Mouse (Mus musculus) heart, postnatal 14 days (tissue): ENCODE measurements around the gene Gm40193. TPM values are rescaled to one million over a fixed set of nuclear protein-coding genes. Genes with fewer than 3 reads are reported as not detected.
"Not testable (repeated sequence)": the region's sequence is repeated elsewhere in the genome, so short reads cannot be mapped to it uniquely, and the experiment has no call there.

Source experiments
- DNase-seq, 2 experiments: peaks; one replicate each; pipeline ENCODE4 v3.0.0; 2021 to 2022
- intact Hi-C: fragments of 180-260 bp; cut with DNase I; formaldehyde crosslinking; loops from one replicate; pipeline ENCODE4 v1.15.1; 2025
- total RNA-seq, 2 experiments: library from RNA; stranded (reverse); gene quantifications; 2 replicates each; pipeline ENCODE4 v1.2.3; 2021

Gm40193 gene
- total RNA-seq, 2 experiments from 2014 or later, result not detected

GRCm38 (mm10) chr11:70544496-70544895 is 11.8 kb upstream of the Gm40193 start:
- no peak for DNase-seq
- intact Hi-C loops, result no loop called here

GRCm38 (mm10) chr11:70541415-70541814 is 8.7 kb upstream of the Gm40193 start:
- no peak for DNase-seq
- intact Hi-C loops, result no loop called here

DNA sequence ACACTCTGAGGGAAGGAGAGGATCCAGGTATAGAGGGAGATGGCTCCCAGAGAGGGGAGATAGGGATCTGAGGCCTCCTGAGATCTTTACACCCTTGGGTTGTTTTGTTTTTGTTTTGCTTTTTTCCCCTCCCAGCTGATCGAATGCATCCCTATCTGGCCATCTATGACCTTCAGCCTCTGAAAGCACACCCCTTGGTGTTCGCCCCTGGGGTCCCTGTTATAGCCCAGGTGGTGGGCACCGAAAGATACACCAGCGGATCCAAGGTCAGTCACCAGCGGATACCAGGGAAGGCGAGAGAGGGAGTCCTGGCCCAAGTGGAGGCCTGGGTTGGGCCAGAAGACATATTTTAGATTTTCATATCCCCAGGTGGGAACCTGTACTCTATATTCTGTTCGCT is 8.2 kb upstream of the Gm40193 start:
- DNase-seq, result no peak
- intact Hi-C loops, result no loop called here

GRCm38 (mm10) chr11:70539877-70540587 is 7.3 kb upstream of the Gm40193 start, which contains the start of gene Pld2:
Pld2 (plus strand) TSS chr11:70540064.
- intact Hi-C loops, result no loop called here
- DNase-seq, result peak; percentile 90

DNA sequence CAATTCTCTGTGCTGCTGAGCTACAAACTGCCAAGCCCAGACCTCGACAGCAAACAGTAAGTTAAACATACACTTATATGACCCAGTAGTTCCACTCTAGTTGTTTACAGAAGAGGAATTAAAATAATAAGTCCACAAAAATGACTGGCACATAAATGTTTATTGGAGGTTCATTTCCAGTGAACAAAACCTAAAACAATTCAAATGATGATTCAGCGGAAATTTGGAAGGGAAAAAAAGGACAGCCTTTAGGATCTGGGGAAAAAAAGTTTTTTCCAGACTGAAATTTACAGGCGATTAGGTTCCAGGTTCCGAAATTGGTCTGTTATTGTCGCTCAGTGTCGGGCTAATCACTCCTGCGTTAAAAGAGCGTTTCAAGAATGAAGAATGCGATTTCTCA is 6.7 kb upstream of the Gm40193 start:
- DNase-seq, result no peak
- intact Hi-C loops, result no loop called here

DNA sequence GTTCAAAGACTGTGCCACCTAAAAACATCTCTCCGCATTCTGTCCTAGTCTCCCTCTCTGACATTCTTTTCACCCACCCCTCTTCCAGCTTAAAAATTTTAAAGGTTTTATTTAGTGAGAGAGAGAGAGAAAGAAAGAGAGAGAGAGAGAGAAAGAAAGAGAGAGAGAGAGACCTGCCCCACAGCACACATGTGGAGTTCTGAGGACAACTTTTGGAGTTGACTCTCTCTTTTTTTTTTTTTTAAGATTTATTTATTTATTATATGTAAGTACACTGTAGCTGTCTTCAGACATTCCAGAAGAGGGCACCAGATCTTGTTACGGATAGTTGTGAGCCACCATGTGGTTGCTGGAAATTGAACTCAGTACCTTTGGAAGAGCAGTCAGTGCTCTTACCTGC is 1.7 kb downstream of the Gm40193 start:
- intact Hi-C loops, DNase-seq: not testable (repeated sequence)

- intact Hi-C loops, result no loop called here
- no peak for DNase-seq
These were observed 4.1 kb downstream of the Gm40193 start for GRCm38 (mm10) chr11:70528610-70529009.

DNA sequence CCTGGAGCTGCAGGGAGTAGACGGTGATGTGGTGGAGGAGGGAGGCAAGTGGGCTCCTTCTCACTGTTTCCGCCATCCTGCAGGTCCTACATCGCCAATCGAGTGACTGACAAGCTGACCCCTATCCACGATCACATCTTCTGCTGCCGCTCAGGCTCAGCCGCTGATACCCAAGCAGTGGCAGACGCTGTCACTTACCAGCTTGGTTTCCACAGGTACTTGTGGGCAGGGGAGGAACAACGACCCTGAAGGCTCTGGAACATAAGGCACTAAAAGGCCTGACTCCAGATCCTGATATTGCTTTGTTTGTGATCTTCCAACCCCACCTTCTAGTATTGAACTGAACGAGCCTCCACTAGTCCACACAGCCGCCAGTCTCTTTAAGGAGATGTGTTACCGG is 6.5 kb downstream of the Gm40193 start:
- intact Hi-C loops, result no loop called here

DNA sequence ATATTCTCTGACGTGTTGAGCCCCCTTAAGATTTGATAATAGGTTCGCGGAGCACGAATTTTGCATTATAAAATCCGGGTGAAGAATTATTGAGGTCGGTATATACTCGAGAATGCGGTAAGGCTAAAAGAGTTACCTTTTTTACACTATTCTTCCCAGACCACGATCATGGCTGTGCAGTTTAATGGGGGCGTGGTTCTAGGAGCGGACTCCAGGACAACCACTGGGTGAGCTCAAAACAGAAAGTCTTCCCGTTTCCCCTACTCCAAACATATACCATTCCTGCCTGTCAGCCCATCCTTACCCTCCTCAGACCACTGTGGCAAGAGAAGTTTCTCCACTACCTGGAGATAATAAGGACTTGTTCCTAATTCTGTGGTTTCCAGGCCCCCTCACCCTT is 7.0 kb downstream of the Gm40193 start:
- intact Hi-C loops, result no loop called here
- no peak for DNase-seq

More for the DNA sequence above, 6.5 kb downstream of the Gm40193 start:
- DNase-seq, result no peak

DNA sequence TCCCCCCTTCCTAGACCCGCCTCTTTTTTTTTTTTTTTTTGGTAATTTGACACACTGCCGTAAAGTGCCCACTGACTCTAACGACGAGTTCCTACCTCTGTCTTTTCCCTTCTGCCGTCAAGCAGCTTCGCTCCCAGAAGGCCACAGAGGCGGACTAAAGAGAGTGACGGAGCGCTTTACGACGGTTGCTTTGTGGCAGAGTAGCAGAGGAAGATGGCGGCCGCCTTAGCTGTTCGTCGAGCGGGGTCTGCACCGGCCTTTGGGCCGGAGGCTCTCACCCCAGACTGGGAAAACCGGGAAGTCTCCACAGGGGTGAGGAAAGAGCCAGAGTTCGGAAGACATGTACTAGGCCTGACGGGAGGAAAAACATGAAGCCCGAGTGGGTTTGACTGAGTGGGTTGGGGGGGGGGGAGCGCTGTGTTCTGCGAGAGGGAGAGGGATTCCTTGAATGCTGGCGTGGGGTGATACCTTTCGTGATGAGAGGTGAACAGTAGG is 7.5 kb downstream of the Gm40193 start, which contains the start of gene Psmb6:
Gene Psmb6, plus strand, starts transcription at position 184 of the 495 bp plus-strand sequence.
- DNase-seq, result peak; percentile 84 to 90
- intact Hi-C loops, result no loop called here

- intact Hi-C loops, result no loop called here
- no peak for DNase-seq
These were observed 8.0 kb downstream of the Gm40193 start for GRCm38 (mm10) chr11:70524782-70525181.

DNA sequence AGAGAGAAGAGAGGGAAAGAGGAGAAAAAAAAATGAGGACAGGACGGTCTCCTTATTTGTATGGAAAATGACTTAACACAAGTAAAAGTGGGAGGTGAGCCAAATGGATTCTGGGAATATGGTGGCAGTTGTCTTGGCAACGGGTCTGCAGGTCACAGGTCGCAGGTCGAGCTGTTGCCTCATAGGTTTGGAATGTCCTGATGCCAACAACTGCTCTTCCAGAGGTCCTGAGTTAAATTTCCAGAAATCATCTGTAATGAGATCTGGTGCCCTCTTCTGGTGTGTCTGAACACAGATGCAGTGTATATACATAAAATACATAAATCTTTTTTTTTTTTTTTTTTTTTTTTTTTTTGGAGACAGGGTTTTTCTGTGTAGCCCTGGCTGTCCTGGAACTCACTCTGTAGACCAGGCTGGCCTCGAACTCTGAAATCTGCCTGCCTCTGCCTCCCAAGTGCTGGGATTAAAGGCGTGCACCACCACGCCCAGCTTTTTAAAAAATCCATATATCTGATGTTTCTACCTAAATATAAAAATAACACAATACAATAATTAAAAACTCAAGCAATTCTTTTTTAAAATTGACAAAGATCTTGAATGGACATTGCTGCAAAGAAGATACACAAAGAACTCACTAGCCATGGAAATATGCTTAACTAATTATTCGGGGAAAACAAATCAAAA is 9.3 kb downstream of the Gm40193 start:
- intact Hi-C loops, DNase-seq: not testable (repeated sequence)

- intact Hi-C loops, result no loop called here
- DNase-seq, result peak; percentile 61 to 62
These were observed 12.5 kb downstream of the Gm40193 start for GRCm38 (mm10) chr11:70520178-70520769.

GRCm38 (mm10) chr11:70518923-70519322 is 13.8 kb downstream of the Gm40193 start, which contains the start of gene Gltpd2:
Gltpd2 (plus strand) TSS chr11:70519196.
- intact Hi-C loops, result no loop called here
- DNase-seq, result no peak

- intact Hi-C loops, result no loop called here
- DNase-seq, result no peak
These were observed 14.3 kb downstream of the Gm40193 start for GRCm38 (mm10) chr11:70518436-70518835.

- DNase-seq, result peak in 1 of 2 experiments; percentile 50
These were observed 16.4 kb downstream of the Gm40193 start for GRCm38 (mm10) chr11:70516352-70516751.

DNA sequence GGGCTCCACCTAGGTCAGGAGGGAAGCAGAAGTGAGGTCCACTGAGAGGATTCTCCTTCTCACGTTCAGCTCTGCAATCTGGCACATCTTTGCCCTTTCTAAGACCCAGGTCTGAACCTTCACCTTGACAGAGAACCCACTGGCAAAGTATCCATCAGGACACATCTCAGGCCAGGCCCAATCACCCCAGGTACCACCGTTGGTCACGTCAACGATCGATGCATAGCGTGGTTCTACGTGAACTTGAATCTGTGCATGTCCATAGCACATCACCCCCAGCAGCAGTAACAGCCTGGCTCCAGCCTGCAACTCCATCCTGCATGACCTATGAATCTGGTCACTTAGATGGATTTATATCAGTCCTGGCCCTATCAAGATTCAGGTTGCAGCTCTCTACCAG is 18.5 kb downstream of the Gm40193 start, which contains the start of gene Vmo1:
Gene Vmo1, minus strand, starts transcription at position 329 of the 400 bp plus-strand sequence.
- no peak for DNase-seq
- intact Hi-C loops, result no loop called here

More at GRCm38 (mm10) chr11:70516352-70516751, 16.4 kb downstream of the Gm40193 start:
- intact Hi-C loops, result loop anchor here (1.0 to 2.0 kb wide), 2 partner anchors 89 to 238 kb away; no protein-coding TSS in a partner anchor

GRCm38 (mm10) chr11:70513520-70513919 is 19.2 kb downstream of the Gm40193 start:
- intact Hi-C loops, result no loop called here
- peak; percentile 32 to 57 for DNase-seq

DNA sequence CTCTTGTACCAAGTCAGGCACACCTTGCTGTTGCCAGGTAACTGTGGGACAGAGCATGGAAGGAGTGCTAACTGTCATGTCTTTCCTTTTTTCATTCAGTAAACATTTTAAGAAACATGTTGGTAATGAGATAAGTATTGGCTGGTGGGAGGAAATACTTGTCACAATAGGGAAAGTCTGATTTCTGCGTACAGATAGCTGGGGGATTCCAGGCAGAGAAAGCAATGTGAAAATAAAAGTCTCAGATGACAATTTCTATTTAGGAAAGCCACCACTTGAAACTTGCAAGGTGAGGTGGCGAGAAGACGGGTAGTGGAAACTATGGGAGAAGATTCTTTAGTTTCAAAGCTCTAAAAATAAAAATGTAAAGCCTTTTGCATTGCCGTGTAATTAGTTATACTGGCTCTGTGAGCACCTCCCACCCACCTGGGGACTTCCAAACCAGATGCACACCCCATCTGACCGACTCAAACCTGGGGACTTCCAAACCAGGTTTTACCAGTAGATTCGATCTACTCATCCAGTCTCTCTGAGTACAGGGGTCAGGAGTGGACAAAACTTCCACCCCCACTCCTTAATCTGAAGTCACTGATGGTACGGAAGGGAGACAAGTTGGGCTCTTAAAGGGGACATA is 19.9 kb downstream of the Gm40193 start:
- intact Hi-C loops, result no loop called here

GRCm38 (mm10) chr11:70511825-70512224 is 20.9 kb downstream of the Gm40193 start:
- no peak for DNase-seq
- intact Hi-C loops, result no loop called here

More for the DNA sequence above, 19.9 kb downstream of the Gm40193 start:
- no peak for DNase-seq
